Mouse (Mus musculus): ENCODE measurements around the gene Clcnkb. TPM values are rescaled to one million over a fixed set of nuclear protein-coding genes. Genes with fewer than 3 reads are reported as not detected.

The Clcnkb gene
- polyA plus RNA-seq, 1 experiment from 2014 or later: not detected

- no peak for ATAC-seq
- no peak within 1 kb of the TSS for H3K4me3 ChIP-seq (replicated peaks)
- WGBS: 57% methylated on average over 9 of the region's 9 CpGs
These were observed 4.5 kb upstream of the Clcnkb start, which contains the start of gene Hspb7 for GRCm38 (mm10) chr4:141420192-141420829. Hspb7 (plus strand) TSS chr4:141420779.

GRCm38 (mm10) chr4:141419398-141420191 is 3.8 kb upstream of the Clcnkb start:
- no peaks in the 10 kb centered on the region for H3K36me3 ChIP-seq
- no peaks in the 10 kb centered on the region for H3K4me1 ChIP-seq (replicated peaks)
- no peak for ATAC-seq
- H3K4me3 ChIP-seq (replicated peaks): no peak overlapping the region
- H3K9me3 ChIP-seq: no peaks in the 10 kb centered on the region
- H3K27ac ChIP-seq: no peak overlapping the region
- H3K4me2 ChIP-seq (replicated peaks): no peak overlapping the region
- 69% methylated on average over 27 of the region's 27 CpGs for WGBS
- no peak overlapping the region for H3K9ac ChIP-seq (replicated peaks)
- H3K27me3 ChIP-seq: no peaks in the 10 kb centered on the region

More at GRCm38 (mm10) chr4:141420192-141420829, 4.5 kb upstream of the Clcnkb start, which contains the start of gene Hspb7:
- Histone ChIP-seq H3K4me2 (replicated peaks) (no peak within 1 kb of the TSS), H3K36me3 (no peaks in the 10 kb centered on the region), H3K4me1 (replicated peaks) (peaks cover 5% of the 10 kb centered on the region), H3K27me3 (no peaks in the 10 kb centered on the region), H3K9ac (replicated peaks) (no peak within 1 kb of the TSS), H3K27ac (no peak within 1 kb of the TSS), H3K9me3 (no peaks in the 10 kb centered on the region)

- Histone ChIP-seq H3K36me3 (no peaks in the 10 kb centered on the region), H3K27me3 (0 out of 2 replicates have a peak, but pooled peaks cover 6% of the 10 kb centered on the region), H3K4me1 (replicated peaks) (no peaks in the 10 kb centered on the region), H3K4me3 (replicated peaks) (no peak overlapping the region), H3K27ac (no peak overlapping the region), H3K9me3 (no peaks in the 10 kb centered on the region), H3K4me2 (replicated peaks) (no peak overlapping the region), H3K9ac (replicated peaks) (no peak overlapping the region)
- WGBS: 21% methylated on average over 22 of the region's 22 CpGs
- no peak for ATAC-seq
These were observed 4.3 kb downstream of the Clcnkb start for GRCm38 (mm10) chr4:141411430-141411992.

GRCm38 (mm10) chr4:141408577-141408976 is 7.2 kb downstream of the Clcnkb start:
- Histone ChIP-seq H3K4me1 (replicated peaks) (no peaks in the 10 kb centered on the region), H3K4me2 (replicated peaks) (no peak overlapping the region), H3K27ac (no peak overlapping the region), H3K9ac (replicated peaks) (no peak overlapping the region), H3K9me3 (no peaks in the 10 kb centered on the region), H3K4me3 (replicated peaks) (no peak overlapping the region), H3K27me3 (peaks cover 13% of the 10 kb centered on the region; the same call in 1 of the 2 replicates), H3K36me3 (no peaks in the 10 kb centered on the region)
- 92% methylated on average over 3 of the region's 3 CpGs for WGBS
- ATAC-seq: no peak

- 45% methylated on average over 14 of the region's 14 CpGs for WGBS
- no peak for ATAC-seq
- Histone ChIP-seq H3K27me3 (peaks cover 9% of the 10 kb centered on the region; the same call in 1 of the 2 replicates), H3K4me3 (replicated peaks) (no peak overlapping the region), H3K27ac (no peak overlapping the region), H3K36me3 (no peaks in the 10 kb centered on the region), H3K4me2 (replicated peaks) (no peak overlapping the region), H3K4me1 (replicated peaks) (no peaks in the 10 kb centered on the region), H3K9me3 (no peaks in the 10 kb centered on the region), H3K9ac (replicated peaks) (no peak overlapping the region)
These were observed 9.1 kb downstream of the Clcnkb start for GRCm38 (mm10) chr4:141406516-141407299.

- no peaks in the 10 kb centered on the region for H3K9me3 ChIP-seq
- H3K4me3 ChIP-seq (replicated peaks): no peak overlapping the region
- no peak overlapping the region for H3K9ac ChIP-seq (replicated peaks)
- H3K4me2 ChIP-seq (replicated peaks): no peak overlapping the region
- no peaks in the 10 kb centered on the region for H3K36me3 ChIP-seq
- ATAC-seq: no peak
- H3K27me3 ChIP-seq: peaks cover 6% of the 10 kb centered on the region; the same call in 1 of the 2 replicates
- no peaks in the 10 kb centered on the region for H3K4me1 ChIP-seq (replicated peaks)
- 86% methylated on average over 3 of the region's 3 CpGs for WGBS
- no peak overlapping the region for H3K27ac ChIP-seq
These were observed 10.5 kb downstream of the Clcnkb start for GRCm38 (mm10) chr4:141405314-141405622.

- Histone ChIP-seq H3K9me3 (no peaks in the 10 kb centered on the region), H3K27me3 (peaks cover 6% of the 10 kb centered on the region; the same call in 1 of the 2 replicates), H3K9ac (replicated peaks) (0 out of 2 replicates have a peak overlapping the region, but pooled peaks have one; percentile 43), H3K27ac (no peak overlapping the region), H3K4me1 (replicated peaks) (no peaks in the 10 kb centered on the region), H3K36me3 (no peaks in the 10 kb centered on the region), H3K4me2 (replicated peaks) (peak overlapping the region; percentile 27), H3K4me3 (replicated peaks) (no peak overlapping the region)
- WGBS: 12% methylated on average over 15 of the region's 15 CpGs
- peak; percentile 89 for ATAC-seq
These were observed 11.1 kb downstream of the Clcnkb start for GRCm38 (mm10) chr4:141404518-141405313.

- Histone ChIP-seq H3K9me3 (no peaks in the 10 kb centered on the region), H3K4me2 (replicated peaks) (no peak overlapping the region), H3K4me3 (replicated peaks) (no peak overlapping the region), H3K9ac (replicated peaks) (no peak overlapping the region), H3K4me1 (replicated peaks) (no peaks in the 10 kb centered on the region), H3K27ac (no peak overlapping the region), H3K27me3 (peaks cover 16% of the 10 kb centered on the region), H3K36me3 (no peaks in the 10 kb centered on the region)
- 89% methylated on average over 15 of the region's 15 CpGs for WGBS
- ATAC-seq: no peak
These were observed 15.6 kb downstream of the Clcnkb start for GRCm38 (mm10) chr4:141400171-141400570.

- Histone ChIP-seq H3K9ac (replicated peaks) (no peak within 1 kb of the TSS), H3K4me3 (replicated peaks) (no peak within 1 kb of the TSS), H3K27ac (no peak within 1 kb of the TSS), H3K4me1 (replicated peaks) (no peaks in the 10 kb centered on the region), H3K9me3 (no peaks in the 10 kb centered on the region), H3K4me2 (replicated peaks) (no peak within 1 kb of the TSS), H3K27me3 (peaks cover 13% of the 10 kb centered on the region; the same call in 1 of the 2 replicates), H3K36me3 (no peaks in the 10 kb centered on the region)
- WGBS: 69% methylated on average over 12 of the region's 12 CpGs
- ATAC-seq: no peak
These were observed 17.3 kb downstream of the Clcnkb start, which contains the start of gene Clcnka for GRCm38 (mm10) chr4:141398545-141398944. Clcnka (minus strand) TSS chr4:141398724.

GRCm38 (mm10) chr4:141397861-141398260 is 18.0 kb downstream of the Clcnkb start:
- Histone ChIP-seq H3K4me2 (replicated peaks) (no peak overlapping the region), H3K27me3 (peaks cover 13% of the 10 kb centered on the region; the same call in 1 of the 2 replicates), H3K9me3 (no peaks in the 10 kb centered on the region), H3K4me3 (replicated peaks) (no peak overlapping the region), H3K9ac (replicated peaks) (no peak overlapping the region), H3K36me3 (no peaks in the 10 kb centered on the region), H3K4me1 (replicated peaks) (no peaks in the 10 kb centered on the region), H3K27ac (no peak overlapping the region)
- ATAC-seq: no peak
- WGBS: 74% methylated on average over 12 of the region's 12 CpGs

- Histone ChIP-seq H3K9ac (replicated peaks) (0 out of 2 replicates have a peak overlapping the region, but pooled peaks have one; percentile 10), H3K4me3 (replicated peaks) (no peak overlapping the region), H3K36me3 (no peaks in the 10 kb centered on the region), H3K27me3 (peaks cover 13% of the 10 kb centered on the region; the same call in 1 of the 2 replicates), H3K4me1 (replicated peaks) (no peaks in the 10 kb centered on the region), H3K4me2 (replicated peaks) (peak overlapping the region; percentile 19; the same call in 1 of the 2 replicates), H3K27ac (no peak overlapping the region), H3K9me3 (no peaks in the 10 kb centered on the region)
- 15% methylated on average over 16 of the region's 16 CpGs for WGBS
- no peak for ATAC-seq
These were observed 21.1 kb downstream of the Clcnkb start for GRCm38 (mm10) chr4:141394751-141395150.
